Mouse (Mus musculus) hindbrain, embryonic 10.5 days (tissue): ENCODE data around the gene Akt1. TPM values are rescaled to one million over a fixed set of nuclear protein-coding genes. Genes with fewer than 3 reads are reported as not detected.

Experiments used
- DNase-seq: peaks from one replicate; pipeline ENCODE4 v3.0.0-alpha.2; 2017; ENCODE audit warnings: low spot score
- H3K27ac ChIP-seq: fragments of 300-500 bp; sonication (generic); 2 replicates; pipeline ENCODE4 v1.5.1; 2016; ENCODE audit warnings: mild to moderate bottlenecking, moderate library complexity
- H3K27me3 ChIP-seq: fragments of 300-500 bp; sonication (generic); 2 replicates; pipeline ENCODE4 v1.6.1; 2016; ENCODE audit warnings: mild to moderate bottlenecking; ENCODE audit not compliant: poor library complexity, insufficient read depth, severe bottlenecking
- H3K36me3 ChIP-seq: fragments of 300-500 bp; sonication (generic); 2 replicates; pipeline ENCODE4 v1.6.1; 2016; ENCODE audit warnings: mild to moderate bottlenecking, moderate library complexity
- H3K4me1 ChIP-seq: fragments of 300-500 bp; sonication (generic); replicated peaks from 2 replicates; pipeline ENCODE4 v1.6.1; 2016; ENCODE audit warnings: mild to moderate bottlenecking
- H3K4me3 ChIP-seq: fragments of 300-500 bp; sonication (generic); 2 replicates; pipeline ENCODE4 v1.5.1; 2016; ENCODE audit warnings: mild to moderate bottlenecking, moderate library complexity
- H3K9me3 ChIP-seq: fragments of 300-500 bp; sonication (generic); 2 replicates; pipeline ENCODE4 v1.6.1; 2016; ENCODE audit warnings: mild to moderate bottlenecking, moderate library complexity
- WGBS: fragments of 180-500 bp; shearing (Covaris S2); methylation state at CpG from one replicate; pipeline ENCODE4 v1.1.7; 2016; 5-methylcytosine and 5-hydroxymethylcytosine counted together
- polyA plus RNA-seq: library from polyadenylated mRNA; unstranded; fragments of >200 nt; fragmentation: Nextera tagmentation; extraction: Ambion mirVana; gene quantifications from 2 replicates; pipeline ENCODE4 v1.2.1, GENCODE M21; 2016

The Akt1 gene
- polyA plus RNA-seq, 1 experiment from 2014 or later, result 56.8 TPM

DNA sequence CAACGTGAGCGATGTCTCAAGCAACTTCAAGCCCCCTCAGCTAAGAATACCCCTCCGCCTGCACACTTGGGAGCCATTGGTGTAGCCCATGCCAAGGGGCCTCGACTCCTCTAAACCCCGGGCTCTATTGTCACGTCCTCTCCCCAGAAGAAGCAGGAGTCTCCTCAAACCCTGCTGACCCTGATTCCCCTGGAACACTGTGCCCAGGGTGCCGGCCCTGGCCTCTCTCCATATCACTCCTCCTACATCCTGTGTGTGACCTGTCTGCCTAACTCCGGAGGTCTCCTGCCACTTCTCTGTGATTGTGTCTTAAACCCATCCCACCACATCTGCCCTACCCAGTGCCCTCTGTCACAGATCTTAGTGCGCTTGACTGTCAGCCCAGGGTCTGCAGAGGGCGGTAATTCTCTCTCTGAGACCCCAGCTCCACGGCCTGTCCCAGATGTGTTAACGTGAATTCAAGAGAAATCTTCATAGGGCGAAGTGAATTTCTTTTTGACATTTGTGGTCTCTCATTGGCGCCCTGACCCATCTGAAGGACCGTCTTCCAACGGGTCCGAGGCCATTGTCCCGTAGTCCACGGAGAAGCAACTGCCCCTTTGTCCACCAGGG lies 3.4 kb upstream of the Akt1 start:
- peak overlapping the region; percentile 90 for H3K27ac ChIP-seq
- peaks cover 61% of the 10 kb centered on the region for H3K4me1 ChIP-seq
- no peaks in the 10 kb centered on the region for H3K9me3 ChIP-seq
- DNase-seq, result no peak
- peaks cover 22% of the 10 kb centered on the region for H3K36me3 ChIP-seq
- WGBS, result 16% methylated on average over 19 of the region's 19 CpGs
- peak overlapping the region; percentile 75 for H3K4me3 ChIP-seq
- H3K27me3 ChIP-seq, result peaks cover 70% of the 10 kb centered on the region

DNA sequence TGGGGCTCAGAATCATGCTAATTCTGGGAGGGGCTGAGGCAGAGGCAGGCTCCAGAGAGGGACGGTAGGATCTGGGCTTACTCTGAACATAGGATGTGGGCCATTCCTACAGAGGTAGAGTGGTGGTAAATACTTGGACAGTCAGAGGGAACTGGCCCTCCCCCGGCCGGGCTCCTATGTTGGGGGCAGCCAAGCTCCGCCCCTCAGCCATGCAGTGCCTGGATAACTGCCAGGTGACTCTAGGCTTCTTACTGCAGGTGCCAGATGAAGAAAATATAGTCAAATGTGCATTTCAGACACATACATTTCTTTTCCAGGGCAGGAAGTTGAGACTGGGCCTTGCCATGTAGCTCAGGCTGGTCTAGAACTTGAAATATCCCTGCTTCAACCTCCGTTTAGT lies 2.4 kb upstream of the Akt1 start:
- H3K27me3 ChIP-seq, result peaks cover 60% of the 10 kb centered on the region
- peak overlapping the region; percentile 90; the same call in 1 of the 2 replicates for H3K27ac ChIP-seq
- H3K9me3 ChIP-seq, result no peaks in the 10 kb centered on the region
- H3K4me3 ChIP-seq, result no peak overlapping the region
- no peak for DNase-seq
- WGBS, result 67% methylated on average over 5 of the region's 5 CpGs
- peaks cover 17% of the 10 kb centered on the region for H3K36me3 ChIP-seq
- peaks cover 67% of the 10 kb centered on the region for H3K4me1 ChIP-seq

GRCm38 (mm10) chr12:112675245-112676035 lies 756 bp upstream of the Akt1 start:
- Histone ChIP-seq H3K4me1 (peaks cover 82% of the 10 kb centered on the region), H3K27ac (peak overlapping the region; percentile 100), H3K36me3 (peaks cover 22% of the 10 kb centered on the region), H3K9me3 (no peaks in the 10 kb centered on the region), H3K27me3 (peaks cover 43% of the 10 kb centered on the region), H3K4me3 (peak overlapping the region; percentile 99)
- peak; percentile 89 for DNase-seq
- 14% methylated on average over 18 of the region's 18 CpGs for WGBS

- no peaks in the 10 kb centered on the region for H3K9me3 ChIP-seq
- peaks cover 33% of the 10 kb centered on the region for H3K36me3 ChIP-seq
- DNase-seq, result peak; percentile 62
- H3K4me3 ChIP-seq, result peak overlapping the region; percentile 99
- peaks cover 80% of the 10 kb centered on the region for H3K4me1 ChIP-seq
- peaks cover 25% of the 10 kb centered on the region for H3K27me3 ChIP-seq
- WGBS, result under 1% methylated on average over 67 of the region's 68 CpGs
- peak overlapping the region; percentile 100 for H3K27ac ChIP-seq
These were observed 1.1 kb downstream of the Akt1 start for GRCm38 (mm10) chr12:112673576-112674091.

DNA sequence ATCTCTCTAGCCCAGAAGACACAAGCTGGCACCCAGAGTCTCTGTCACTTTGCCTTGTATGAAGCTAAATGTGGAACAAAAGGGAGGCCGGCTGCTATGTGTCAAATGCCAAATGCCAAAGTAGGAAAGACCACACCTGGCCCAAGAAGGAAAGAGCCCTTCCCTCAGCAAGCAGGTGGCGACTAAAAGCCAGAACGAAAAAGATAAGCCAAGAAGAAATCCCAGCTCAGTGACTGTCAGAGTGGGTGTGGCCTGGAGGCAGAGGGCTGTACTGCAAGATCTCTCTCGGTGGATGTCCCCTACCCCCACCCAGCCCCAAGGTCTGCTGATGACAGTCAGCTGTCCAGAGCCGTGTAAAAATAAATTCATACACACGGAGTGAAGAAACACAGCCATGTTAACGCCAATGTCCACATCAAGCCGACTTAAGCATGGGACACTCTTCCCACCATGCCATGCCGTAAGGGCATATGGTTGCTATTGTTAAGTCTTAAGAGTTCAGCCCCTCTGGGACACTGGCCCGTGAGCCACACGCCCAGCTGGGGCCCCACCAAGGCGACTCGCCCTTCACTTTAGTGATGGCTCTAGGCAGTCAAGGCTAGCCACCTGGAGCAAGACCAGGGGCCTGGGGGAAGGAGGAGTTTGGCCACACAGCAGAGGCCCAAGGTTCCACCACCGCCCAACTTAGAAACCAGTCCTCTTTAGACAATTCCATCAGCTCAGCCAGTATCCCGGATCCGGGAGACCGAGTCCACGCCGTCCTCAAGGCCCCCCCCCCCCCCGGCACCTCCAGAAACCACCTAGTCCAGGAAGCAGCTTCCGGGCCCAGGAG lies 1.7 kb downstream of the Akt1 start:
- peak overlapping the region; percentile 100 for H3K27ac ChIP-seq
- DNase-seq, result no peak
- H3K4me1 ChIP-seq, result peaks cover 77% of the 10 kb centered on the region
- WGBS, result 8% methylated on average over 21 of the region's 21 CpGs
- H3K9me3 ChIP-seq, result no peaks in the 10 kb centered on the region
- peaks cover 19% of the 10 kb centered on the region for H3K27me3 ChIP-seq
- H3K4me3 ChIP-seq, result peak overlapping the region; percentile 99
- peaks cover 40% of the 10 kb centered on the region for H3K36me3 ChIP-seq

DNA sequence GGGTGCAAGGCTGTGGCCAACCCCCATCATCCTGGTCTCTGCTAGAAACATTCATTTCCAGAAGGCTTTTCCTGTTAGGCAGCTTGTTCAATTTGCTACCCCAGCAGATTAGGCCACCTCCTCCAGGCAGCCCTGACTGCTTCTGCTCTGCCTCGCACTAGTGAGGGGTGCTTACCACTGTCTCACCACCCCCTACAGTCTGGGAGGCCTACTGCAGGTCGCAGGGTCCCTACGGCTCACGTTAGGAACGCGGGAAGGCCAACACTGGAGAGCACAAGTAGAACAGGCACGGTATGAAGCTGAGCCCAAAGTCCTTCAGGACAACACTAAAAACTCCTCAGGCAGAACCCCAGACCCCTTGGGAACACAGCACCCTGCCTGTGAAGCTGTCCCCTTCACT lies 2.8 kb downstream of the Akt1 start:
- no peak for DNase-seq
- peaks cover 8% of the 10 kb centered on the region; the same call in 1 of the 2 replicates for H3K27me3 ChIP-seq
- H3K9me3 ChIP-seq, result no peaks in the 10 kb centered on the region
- H3K4me1 ChIP-seq, result peaks cover 69% of the 10 kb centered on the region
- peak overlapping the region; percentile 100 for H3K27ac ChIP-seq
- peak overlapping the region; percentile 99 for H3K4me3 ChIP-seq
- H3K36me3 ChIP-seq, result peaks cover 50% of the 10 kb centered on the region
- WGBS, result 84% methylated on average over 7 of the region's 7 CpGs

DNA sequence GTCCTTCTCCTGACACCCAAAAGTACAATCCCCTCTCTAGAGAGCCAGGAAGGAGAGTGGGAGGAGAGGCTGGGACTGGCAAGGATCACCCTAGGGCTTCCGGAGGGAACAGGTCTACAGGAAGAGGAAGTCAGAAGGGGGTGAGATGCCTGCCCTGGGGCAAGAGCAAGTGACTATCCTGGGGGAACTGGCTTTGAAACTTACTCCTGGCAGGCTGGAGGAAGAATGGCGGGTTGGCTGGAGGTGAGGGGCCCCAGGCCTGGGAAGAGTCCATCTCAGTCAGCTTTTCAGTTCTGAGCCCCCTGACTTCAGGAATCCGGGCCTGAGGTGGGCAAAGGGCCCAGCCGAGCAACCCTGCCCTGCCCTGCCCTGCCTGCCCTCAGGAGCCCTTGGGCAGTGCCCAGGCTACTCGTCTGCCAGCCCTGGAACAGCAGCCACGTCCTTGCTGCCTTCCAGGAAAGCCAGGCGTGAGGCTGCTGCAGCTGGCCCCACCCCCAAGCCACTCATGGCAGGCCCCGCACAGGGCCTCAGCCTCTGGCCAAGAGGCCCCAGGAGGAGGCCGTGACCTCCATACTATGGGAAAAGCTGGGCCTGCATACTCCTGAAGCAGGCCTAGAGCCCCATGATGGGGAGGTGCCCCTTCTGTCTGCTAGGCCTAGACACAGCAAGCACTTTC lies 3.8 kb downstream of the Akt1 start:
- Histone ChIP-seq H3K4me1 (peaks cover 79% of the 10 kb centered on the region), H3K27me3 (no peaks in the 10 kb centered on the region), H3K36me3 (peaks cover 61% of the 10 kb centered on the region), H3K27ac (peak overlapping the region; percentile 100), H3K4me3 (peak overlapping the region; percentile 99), H3K9me3 (no peaks in the 10 kb centered on the region)
- peak; percentile 47 for DNase-seq
- WGBS, result 43% methylated on average over 9 of the region's 9 CpGs

DNA sequence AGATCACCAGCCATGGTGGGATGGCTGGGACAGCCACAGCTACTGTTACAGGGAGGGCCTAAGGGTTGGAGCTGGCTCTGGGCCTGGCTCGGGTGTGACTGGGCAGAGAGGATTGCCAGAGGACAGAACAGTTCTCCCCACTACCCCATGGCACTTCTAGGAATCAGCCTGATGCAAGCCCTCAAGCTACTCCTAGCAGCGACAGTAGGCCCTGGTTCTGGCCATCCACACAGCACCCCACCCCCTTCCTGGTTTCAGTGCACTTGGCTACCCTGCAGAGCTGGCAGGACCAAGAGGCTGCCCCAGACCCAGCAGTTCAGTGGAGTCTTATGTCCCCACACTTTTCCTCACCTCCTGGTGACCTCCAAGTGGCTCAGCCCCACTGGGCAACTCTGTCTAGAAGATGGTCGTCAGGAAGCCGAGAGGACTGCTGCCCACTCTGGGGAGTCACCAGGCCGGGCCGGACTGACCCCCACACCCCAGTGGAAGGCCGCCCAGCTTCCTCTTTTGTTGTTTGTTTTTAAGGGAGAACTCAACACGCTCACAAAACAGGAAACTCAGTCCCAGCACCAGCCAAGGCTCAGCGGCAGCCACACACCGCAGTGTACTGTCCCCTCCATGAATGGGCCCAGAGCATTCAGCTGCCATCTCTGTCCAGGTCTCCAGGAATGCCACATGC lies 6.9 kb downstream of the Akt1 start:
- Histone ChIP-seq H3K27ac (peak overlapping the region; percentile 54; the same call in 1 of the 2 replicates), H3K27me3 (no peaks in the 10 kb centered on the region), H3K4me1 (peaks cover 87% of the 10 kb centered on the region), H3K4me3 (no peak overlapping the region), H3K9me3 (no peaks in the 10 kb centered on the region), H3K36me3 (peaks cover 92% of the 10 kb centered on the region)
- 84% methylated on average over 10 of the region's 10 CpGs for WGBS
- DNase-seq, result no peak

DNA sequence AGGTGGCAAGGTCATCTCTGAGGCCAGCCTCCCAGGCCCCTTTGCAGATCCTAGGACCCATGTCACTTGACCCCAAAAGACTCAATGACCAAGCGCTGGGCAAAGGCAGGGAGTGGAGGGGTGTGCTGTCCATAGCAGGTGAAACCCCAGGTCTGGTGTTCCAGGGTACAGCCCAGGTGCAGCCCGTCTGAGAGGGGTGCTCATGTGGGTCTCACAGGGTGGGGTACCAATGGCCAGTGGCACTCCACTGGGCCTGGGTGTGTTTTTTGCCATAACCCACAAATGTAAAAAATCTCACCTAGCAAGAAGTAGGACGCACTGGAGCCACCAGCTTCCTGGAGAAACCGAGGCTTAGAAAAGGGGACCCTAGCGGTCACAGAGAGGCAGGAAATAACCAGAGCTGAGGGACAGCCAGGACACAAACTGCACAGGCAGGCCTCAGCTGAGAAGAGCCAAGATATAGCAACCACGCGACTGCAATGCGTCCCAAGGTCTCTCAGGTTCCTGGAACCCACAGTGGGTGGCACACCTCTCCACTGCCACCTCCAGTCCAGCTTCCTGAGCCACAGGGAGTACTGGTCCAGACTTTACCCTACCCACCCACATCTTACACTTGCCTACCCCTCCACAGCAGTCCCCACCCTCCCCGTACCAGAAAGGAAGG lies 8.7 kb downstream of the Akt1 start:
- Histone ChIP-seq H3K27ac (peak overlapping the region; percentile 89), H3K9me3 (no peaks in the 10 kb centered on the region), H3K27me3 (no peaks in the 10 kb centered on the region), H3K36me3 (peaks cover 100% of the 10 kb centered on the region), H3K4me3 (peak overlapping the region; percentile 3; the same call in 1 of the 2 replicates), H3K4me1 (peaks cover 87% of the 10 kb centered on the region)
- WGBS, result 90% methylated on average over 9 of the region's 9 CpGs
- DNase-seq, result no peak

DNA sequence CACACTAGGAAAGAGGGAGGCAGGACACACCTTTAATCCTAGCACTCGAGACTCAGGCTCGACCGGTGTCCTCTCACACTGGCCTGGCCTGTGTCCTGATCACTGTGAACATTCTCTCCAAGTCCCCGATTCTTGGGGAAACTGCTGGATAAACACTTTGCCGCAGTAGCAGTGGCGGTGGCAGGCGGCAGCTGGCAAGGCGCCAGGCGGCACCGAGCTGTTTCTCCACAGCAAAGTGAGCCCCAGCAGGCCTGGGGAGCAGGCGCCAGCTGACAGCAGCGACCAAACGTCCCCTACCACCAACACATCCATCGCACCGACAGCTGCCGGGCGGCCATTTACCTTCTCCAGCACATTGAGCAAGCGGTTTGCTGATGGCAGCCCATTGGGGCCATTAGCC lies 9.2 kb downstream of the Akt1 start:
- peak; percentile 33 for DNase-seq
- no peaks in the 10 kb centered on the region for H3K9me3 ChIP-seq
- H3K36me3 ChIP-seq, result peaks cover 100% of the 10 kb centered on the region
- no peaks in the 10 kb centered on the region for H3K27me3 ChIP-seq
- H3K27ac ChIP-seq, result peak overlapping the region; percentile 89
- peaks cover 87% of the 10 kb centered on the region for H3K4me1 ChIP-seq
- peak overlapping the region; percentile 3; the same call in 1 of the 2 replicates for H3K4me3 ChIP-seq
- WGBS, result 83% methylated on average over 18 of the region's 18 CpGs

- H3K27me3 ChIP-seq, result no peaks in the 10 kb centered on the region
- H3K9me3 ChIP-seq, result no peaks in the 10 kb centered on the region
- H3K4me1 ChIP-seq, result peaks cover 87% of the 10 kb centered on the region
- H3K36me3 ChIP-seq, result peaks cover 100% of the 10 kb centered on the region
- 78% methylated on average over 5 of the region's 5 CpGs for WGBS
- no peak for DNase-seq
- peak overlapping the region; percentile 89 for H3K27ac ChIP-seq
- no peak overlapping the region; the same call in 1 of the 2 replicates for H3K4me3 ChIP-seq
These were observed 10.0 kb downstream of the Akt1 start for GRCm38 (mm10) chr12:112664656-112665055.
